Mouse (Mus musculus): ENCODE measurements around the gene Naif1. TPM values are rescaled to one million over a fixed set of nuclear protein-coding genes. Genes with fewer than 3 reads are reported as not detected.

Gene Naif1
- polyA plus RNA-seq, 1 experiment from 2014 or later = 5.6 TPM

DNA sequence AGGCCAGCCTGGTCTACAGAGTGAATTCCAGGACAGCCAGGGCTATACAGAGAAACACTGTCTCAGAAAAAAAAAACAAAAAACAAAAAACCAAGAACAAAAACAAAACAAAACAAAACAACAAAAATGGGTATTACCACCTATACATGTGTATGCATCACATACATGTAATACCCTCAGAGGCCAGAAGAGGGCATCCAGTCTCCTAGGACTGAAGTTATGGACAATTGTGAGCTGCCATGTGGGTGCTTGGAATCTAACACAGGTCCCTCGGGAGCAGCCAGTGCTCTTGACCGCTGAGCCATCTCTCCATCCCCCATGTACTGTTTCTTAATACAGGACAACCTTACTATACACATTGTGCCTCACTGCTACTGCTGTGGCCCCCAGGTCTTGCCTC lies 55.3 kb downstream of the Naif1 start:
- ATAC-seq (ENCODE audit: insufficient number of reproducible peaks, insufficient read depth, low FRiP score, low TSS enrichment, low read depth) = no peak
- H3K36me3 ChIP-seq = no peaks in the 10 kb centered on the region
- no peak overlapping the region for H3K4me3 ChIP-seq (replicated peaks)
- no peaks in the 10 kb centered on the region for H3K27me3 ChIP-seq
- no peak overlapping the region for H3K27ac ChIP-seq
- no peak overlapping the region for H3K9ac ChIP-seq (replicated peaks)
- H3K9me3 ChIP-seq = no peaks in the 10 kb centered on the region
- H3K4me1 ChIP-seq (replicated peaks) = peaks cover 14% of the 10 kb centered on the region
- no peak overlapping the region for H3K4me2 ChIP-seq
- WGBS = 91% methylated on average over 2 of the region's 2 CpGs

Other genes starting within 250 kb of the Naif1 start
- 26.8 and 29.4 TPM in 2 replicates for gene Pomt1, start 213.9 kb upstream of the Naif1 start, polyA plus RNA-seq (2016; fragmentation: Nextera tagmentation; extraction: Ambion mirVana)
- 64.8 and 65.3 TPM in 2 replicates for gene Uck1, start 190.3 kb upstream of the Naif1 start, polyA plus RNA-seq (2016; fragmentation: Nextera tagmentation; extraction: Ambion mirVana)
- gene Golga2, start 163.1 kb upstream of the Naif1 start, polyA plus RNA-seq (2016; fragmentation: Nextera tagmentation; extraction: Ambion mirVana) = 24.9 and 28.4 TPM in 2 replicates
- 368 and 439 TPM in 2 replicates for gene Swi5, start 162.4 kb upstream of the Naif1 start, polyA plus RNA-seq (2016; fragmentation: Nextera tagmentation; extraction: Ambion mirVana)
- gene Ciz1, start 98.1 kb upstream of the Naif1 start, polyA plus RNA-seq (2016; fragmentation: Nextera tagmentation; extraction: Ambion mirVana) = 55.4 and 62.1 TPM in 2 replicates
- 38.8 and 46.8 TPM in 2 replicates for gene Dnm1, start 97.1 kb upstream of the Naif1 start, polyA plus RNA-seq (2016; fragmentation: Nextera tagmentation; extraction: Ambion mirVana)
- gene 1110008P14Rik, start 68.5 kb upstream of the Naif1 start, polyA plus RNA-seq (2016; fragmentation: Nextera tagmentation; extraction: Ambion mirVana) = 44.3 and 45.8 TPM in 2 replicates
- gene Lcn2, start 62.2 kb upstream of the Naif1 start, polyA plus RNA-seq (2016; fragmentation: Nextera tagmentation; extraction: Ambion mirVana) = 0.95 TPM in 1 of 2 replicates, not detected in the other
- 32.2 and 36.7 TPM in 2 replicates for gene Ptges2, start 54.6 kb upstream of the Naif1 start, polyA plus RNA-seq (2016; fragmentation: Nextera tagmentation; extraction: Ambion mirVana)
- 26.0 and 28.3 TPM in 2 replicates for gene Slc25a25, start 988 bp downstream of the Naif1 start, polyA plus RNA-seq (2016; fragmentation: Nextera tagmentation; extraction: Ambion mirVana)
- 12.3 and 16.0 TPM in 2 replicates for gene Fam102a, start 84.9 kb downstream of the Naif1 start, polyA plus RNA-seq (2016; fragmentation: Nextera tagmentation; extraction: Ambion mirVana)
- 99.3 and 99.7 TPM in 2 replicates for gene Dpm2, start 120.4 kb downstream of the Naif1 start, polyA plus RNA-seq (2016; fragmentation: Nextera tagmentation; extraction: Ambion mirVana)
- gene Pip5kl1, start 124.3 kb downstream of the Naif1 start, polyA plus RNA-seq (2016; fragmentation: Nextera tagmentation; extraction: Ambion mirVana) = 3.9 and 5.4 TPM in 2 replicates
- 0.55 TPM in 1 of 2 replicates, not detected in the other for gene 9430097D07Rik, start 125.2 kb downstream of the Naif1 start, polyA plus RNA-seq (2016; fragmentation: Nextera tagmentation; extraction: Ambion mirVana)
- gene St6galnac4, start 136.6 kb downstream of the Naif1 start, polyA plus RNA-seq (2016; fragmentation: Nextera tagmentation; extraction: Ambion mirVana) = 29.8 and 29.9 TPM in 2 replicates
- 23.4 and 23.7 TPM in 2 replicates for gene St6galnac6, start 149.3 kb downstream of the Naif1 start, polyA plus RNA-seq (2016; fragmentation: Nextera tagmentation; extraction: Ambion mirVana)
- 34.3 and 34.4 TPM in 2 replicates for gene Ak1, start 171.3 kb downstream of the Naif1 start, polyA plus RNA-seq (2016; fragmentation: Nextera tagmentation; extraction: Ambion mirVana)
- gene Eng, start 196.1 kb downstream of the Naif1 start, polyA plus RNA-seq (2016; fragmentation: Nextera tagmentation; extraction: Ambion mirVana) = 24.7 and 25.7 TPM in 2 replicates